Mouse (Mus musculus) hindbrain, postnatal 0 days (tissue): ENCODE data around the gene Nfil3. TPM values are rescaled to one million over a fixed set of nuclear protein-coding genes. Genes with fewer than 3 reads are reported as not detected.

Source experiments
- ATAC-seq: fragments of 200-750 bp; cut with Nextera tagmentation; 2 replicates; pipeline ENCODE4 v1.8.0; 2017; ENCODE audit warnings: mild to moderate bottlenecking, moderate TSS enrichment, moderate library complexity
- DNase-seq: peaks from one replicate; pipeline ENCODE4 v3.0.0-alpha.2; 2015; ENCODE audit warnings: low spot score
- H3K27ac ChIP-seq: fragments of 300-500 bp; sonication (generic); 2 replicates; pipeline ENCODE4 v1.5.1; 2014; ENCODE audit warnings: mild to moderate bottlenecking
- H3K27me3 ChIP-seq: fragments of 300-500 bp; sonication (generic); 2 replicates; pipeline ENCODE4 v1.6.1; 2014; ENCODE audit warnings: low read length, mixed read lengths; ENCODE audit not compliant: insufficient read depth
- H3K36me3 ChIP-seq: fragments of 300-500 bp; sonication (generic); 2 replicates; pipeline ENCODE4 v1.6.1; 2014; ENCODE audit warnings: low read length, mixed read lengths; ENCODE audit not compliant: insufficient read depth
- H3K4me1 ChIP-seq: fragments of 300-500 bp; sonication (generic); 2 replicates; pipeline ENCODE4 v1.6.1; 2014; ENCODE audit warnings: antibody characterized with exemption, low read length, mixed read lengths; ENCODE audit not compliant: insufficient read depth
- H3K4me2 ChIP-seq: fragments of 300-500 bp; sonication (generic); 2 replicates; pipeline ENCODE4 v1.6.1; 2014; ENCODE audit warnings: low read depth, mild to moderate bottlenecking, low read length, moderate library complexity, mixed read lengths
- H3K4me3 ChIP-seq: fragments of 300-500 bp; sonication (generic); 2 replicates; pipeline ENCODE4 v1.5.1; 2014; ENCODE audit warnings: low read length
- H3K9ac ChIP-seq: fragments of 300-500 bp; sonication (generic); replicated peaks from 2 replicates; pipeline ENCODE4 v1.6.1; 2014; ENCODE audit warnings: mild to moderate bottlenecking, low read length, moderate library complexity, mixed read lengths
- H3K9me3 ChIP-seq: fragments of 300-500 bp; sonication (generic); 2 replicates; pipeline ENCODE4 v1.6.1; 2016; ENCODE audit warnings: low read length, mixed read lengths
- CTCF ChIP-seq: IDR thresholded peaks from 2 replicates; pipeline ENCODE4 v1.5.1; 2016; ENCODE audit warnings: antibody characterized with exemption, control low read depth, low read depth
- WGBS: fragments of 180-500 bp; shearing (Covaris S2); extraction: QIAGEN DNeasy Blood & Tissue Kit; methylation state at CpG from one replicate; pipeline ENCODE4 v1.1.7; 2014; 5-methylcytosine and 5-hydroxymethylcytosine counted together
- polyA plus RNA-seq: library from polyadenylated mRNA; unstranded; fragments of >200 nt; fragmentation: Nextera tagmentation; extraction: Ambion mirVana; gene quantifications from 2 replicates; pipeline ENCODE4 v1.2.1, GENCODE M21; 2015
- total RNA-seq: library from RNA; depleted of rRNA; stranded (reverse); fragments of >200 nt; gene quantifications from 2 replicates; pipeline ENCODE4 v1.2.3, GENCODE M21; 2014

Gene Nfil3
- total and polyA plus RNA-seq, 2 experiments from 2014 or later, result 17.9 to 28.3 TPM

DNA sequence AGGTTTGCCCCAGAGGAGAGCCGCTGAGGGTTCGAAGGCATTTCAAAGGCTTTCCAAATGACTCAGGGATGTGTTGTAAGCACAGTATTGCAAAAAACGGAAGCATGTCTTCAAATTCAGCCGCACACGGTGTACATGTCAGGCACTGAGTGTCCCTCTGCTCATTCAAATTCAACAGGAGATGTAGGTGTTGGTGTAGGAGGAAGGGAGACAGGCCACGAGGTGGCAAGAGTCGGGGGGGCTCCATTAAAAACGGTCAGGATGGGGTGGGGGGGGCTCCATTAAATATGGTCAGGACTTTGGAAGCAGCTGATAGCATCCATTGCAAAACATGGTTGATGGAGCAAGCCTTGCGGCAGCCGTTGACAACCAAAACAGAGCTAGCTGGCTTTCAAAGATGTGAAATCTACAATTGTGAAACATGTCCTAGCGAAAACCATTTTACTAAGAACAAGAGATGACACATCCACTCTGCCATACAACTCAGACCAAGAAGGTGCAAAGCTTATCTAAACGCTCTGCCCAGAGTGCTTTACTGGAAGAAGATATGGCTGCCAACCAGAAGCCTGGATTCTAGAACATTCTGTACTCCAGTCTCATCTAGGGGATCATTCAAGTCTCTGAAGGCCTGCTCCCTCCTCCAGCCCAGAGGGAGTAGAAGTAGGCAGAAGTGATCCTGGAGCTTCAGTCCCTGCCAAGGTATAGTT lies 4.8 kb upstream of the Nfil3 start:
- 84% methylated on average over 12 of the region's 12 CpGs for WGBS
- no peaks in the 10 kb centered on the region for H3K27me3 ChIP-seq
- no peak for ATAC-seq
- no peak overlapping the region for H3K4me2 ChIP-seq
- H3K9me3 ChIP-seq, result no peaks in the 10 kb centered on the region
- H3K27ac ChIP-seq, result no peak overlapping the region
- no peak overlapping the region for H3K9ac ChIP-seq
- 0 out of 2 replicates have a peak, but pooled peaks cover 3% of the 10 kb centered on the region for H3K4me1 ChIP-seq
- no peaks in the 10 kb centered on the region for H3K36me3 ChIP-seq
- H3K4me3 ChIP-seq, result no peak overlapping the region
- TF ChIP-seq CTCF, result no peak
- DNase-seq, result no peak

DNA sequence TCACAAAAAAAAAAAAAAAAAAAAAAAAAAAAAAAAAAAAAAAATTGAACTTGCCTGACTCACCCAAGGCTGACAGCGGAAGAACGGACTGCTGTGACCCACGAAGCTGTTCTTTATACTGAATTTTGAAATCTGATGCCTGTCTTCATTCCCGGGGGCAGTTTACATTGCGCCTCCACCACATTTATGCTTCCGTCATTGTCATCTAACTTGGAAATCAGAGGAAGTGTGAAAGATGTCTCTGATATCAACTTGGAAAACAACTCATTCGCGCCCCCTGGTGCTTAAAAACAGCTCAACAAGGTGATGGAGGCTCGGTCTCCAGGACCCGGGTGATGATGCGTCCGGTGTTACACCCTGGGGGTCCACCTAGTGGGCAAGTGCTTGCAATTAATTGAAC lies 1.8 kb upstream of the Nfil3 start:
- Histone ChIP-seq H3K27me3 (no peaks in the 10 kb centered on the region), H3K4me2 (peak overlapping the region; percentile 78), H3K4me3 (peak overlapping the region; percentile 81; the same call in 1 of the 2 replicates), H3K27ac (no peak overlapping the region), H3K4me1 (peaks cover 4% of the 10 kb centered on the region; the same call in 1 of the 2 replicates), H3K9me3 (no peaks in the 10 kb centered on the region), H3K9ac (no peak overlapping the region), H3K36me3 (no peaks in the 10 kb centered on the region)
- ATAC-seq (no peak), DNase-seq (peak; percentile 94)
- WGBS, result under 1% methylated on average over 12 of the region's 12 CpGs
- peak; percentile 90 for TF ChIP-seq CTCF

DNA sequence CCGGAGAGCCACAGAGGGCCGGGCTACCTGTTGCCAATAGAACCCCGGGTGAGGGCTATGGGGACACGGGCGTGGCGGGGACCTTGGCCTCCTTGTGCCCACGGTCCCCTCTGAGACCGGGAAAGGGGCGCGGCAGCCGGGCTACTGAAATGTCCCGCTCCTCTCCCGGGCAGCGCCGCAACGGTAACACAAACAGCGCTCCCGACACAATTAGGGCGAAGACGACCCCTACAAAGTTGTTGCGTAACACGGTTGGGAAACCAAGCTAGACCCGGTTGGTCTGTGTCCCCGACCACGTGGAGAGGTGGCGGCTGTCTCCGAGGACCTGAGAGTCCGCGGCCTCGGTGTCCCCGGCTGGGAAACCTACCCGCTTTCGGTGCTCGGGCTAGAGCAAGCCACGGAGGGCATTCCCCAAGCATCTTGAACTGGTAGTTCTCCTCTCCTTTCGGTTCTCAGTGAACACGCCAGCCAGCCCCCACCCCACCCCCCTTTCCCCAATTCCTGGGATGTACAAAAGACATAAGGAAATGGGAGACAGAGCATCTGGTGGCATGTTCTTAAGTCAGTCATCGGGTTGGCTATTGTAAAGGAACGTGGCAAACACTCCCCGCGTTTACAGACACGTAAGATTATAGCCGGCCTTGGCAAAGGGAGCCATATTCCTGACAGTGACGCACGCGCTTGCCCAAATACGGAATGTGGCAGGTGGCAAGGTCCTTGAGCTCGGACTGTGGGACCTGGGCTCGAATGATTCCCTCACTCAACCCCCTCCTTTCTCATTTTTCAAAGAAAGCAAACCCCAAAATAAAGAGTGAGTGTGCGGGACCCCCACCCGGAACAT lies 788 bp upstream of the Nfil3 start:
- no peaks in the 10 kb centered on the region for H3K36me3 ChIP-seq
- H3K27ac ChIP-seq, result peak overlapping the region; percentile 96
- DNase-seq (peak; percentile 67), ATAC-seq (peak; percentile 1)
- peak overlapping the region; percentile 81 for H3K4me3 ChIP-seq
- WGBS, result 2% methylated on average over 51 of the region's 51 CpGs
- TF ChIP-seq CTCF, result no peak
- peak overlapping the region; percentile 78 for H3K4me2 ChIP-seq
- H3K9ac ChIP-seq, result peak overlapping the region; percentile 95
- H3K27me3 ChIP-seq, result no peaks in the 10 kb centered on the region
- no peaks in the 10 kb centered on the region for H3K9me3 ChIP-seq
- peaks cover 13% of the 10 kb centered on the region; the same call in 1 of the 2 replicates for H3K4me1 ChIP-seq

DNA sequence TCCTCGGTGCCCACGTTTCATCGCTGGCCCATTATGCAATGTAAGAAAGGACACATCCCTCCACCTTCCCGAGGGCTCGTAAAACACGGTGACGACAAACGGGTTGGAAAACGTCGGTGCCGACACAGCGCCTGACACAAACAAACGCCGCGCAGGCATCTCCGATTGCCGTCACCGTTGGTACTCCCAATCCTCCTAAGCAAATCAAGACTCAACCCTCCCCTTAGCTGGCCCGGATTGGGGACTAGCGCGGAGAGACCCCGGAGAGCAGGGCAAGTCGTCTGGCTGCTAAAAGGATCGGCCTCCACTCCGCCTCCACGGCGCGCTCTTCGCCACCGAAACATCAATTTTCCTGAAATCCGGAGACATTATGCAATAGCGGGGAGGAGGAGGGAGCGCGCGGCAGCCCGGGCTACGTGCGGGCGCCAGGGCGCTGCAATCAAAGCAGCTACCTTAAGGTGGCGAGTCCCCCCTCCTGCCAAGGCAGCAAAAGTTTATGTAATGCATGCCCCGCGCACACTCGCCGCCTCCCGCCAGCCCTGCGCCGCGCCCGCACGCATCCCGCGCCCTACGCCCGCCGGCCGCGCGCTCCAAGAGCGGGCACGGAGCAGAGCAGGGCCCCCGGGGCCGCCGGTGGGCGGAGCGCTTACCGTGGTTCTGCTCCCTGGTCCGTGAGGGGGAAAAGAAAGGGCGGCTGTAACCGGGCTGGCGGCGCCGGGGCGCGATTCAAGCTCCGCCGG lies 492 bp downstream of the Nfil3 start:
- TF ChIP-seq CTCF, result peak; percentile 46
- H3K9ac ChIP-seq, result peak overlapping the region; percentile 95
- H3K4me1 ChIP-seq, result peaks cover 13% of the 10 kb centered on the region; the same call in 1 of the 2 replicates
- H3K27me3 ChIP-seq, result no peaks in the 10 kb centered on the region
- WGBS, result under 1% methylated on average over 72 of the region's 77 CpGs
- ATAC-seq (peak; percentile 83), DNase-seq (peak; percentile 85)
- peak overlapping the region; percentile 96 for H3K27ac ChIP-seq
- H3K4me3 ChIP-seq, result peak overlapping the region; percentile 81
- no peaks in the 10 kb centered on the region for H3K9me3 ChIP-seq
- H3K4me2 ChIP-seq, result peak overlapping the region; percentile 78
- H3K36me3 ChIP-seq, result no peaks in the 10 kb centered on the region

DNA sequence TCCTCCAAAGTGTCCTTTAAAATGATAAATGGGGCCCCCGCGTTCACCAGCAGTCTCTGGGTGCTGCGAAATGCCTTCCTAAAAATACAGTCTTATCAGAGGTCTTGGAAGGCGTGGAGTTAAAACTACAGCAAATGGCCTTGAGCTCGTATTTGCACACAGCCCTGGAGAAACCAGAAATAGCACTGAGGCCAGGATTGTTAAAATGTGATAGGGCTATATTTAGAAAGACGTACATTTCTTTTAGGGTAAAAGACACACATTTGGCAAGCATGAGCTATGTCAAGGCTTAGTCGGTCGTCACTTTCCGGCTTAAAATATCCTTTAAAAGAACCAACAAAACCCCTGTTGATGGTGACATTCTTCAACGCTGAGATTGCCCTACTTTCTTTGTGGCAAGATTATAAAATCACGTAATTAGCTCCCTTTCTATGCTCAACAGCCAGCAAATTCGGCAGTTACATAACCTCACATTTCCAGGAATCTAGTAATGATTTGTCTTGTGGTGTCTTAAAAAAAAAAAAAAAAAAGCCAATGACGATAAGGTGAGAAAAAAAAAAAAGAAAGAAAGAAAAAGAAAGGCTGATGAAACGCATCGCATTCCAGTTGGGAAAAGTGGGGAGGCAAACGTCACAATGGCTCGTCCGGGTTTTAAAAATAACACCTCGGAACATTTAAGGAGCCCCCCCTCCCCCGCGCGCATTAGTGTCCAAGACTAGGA lies 1.4 kb downstream of the Nfil3 start:
- H3K4me1 ChIP-seq, result peaks cover 13% of the 10 kb centered on the region; the same call in 1 of the 2 replicates
- no peaks in the 10 kb centered on the region for H3K27me3 ChIP-seq
- under 1% methylated on average over 22 of the region's 22 CpGs for WGBS
- H3K4me3 ChIP-seq, result peak overlapping the region; percentile 81
- no peaks in the 10 kb centered on the region for H3K36me3 ChIP-seq
- H3K4me2 ChIP-seq, result peak overlapping the region; percentile 78
- DNase-seq (peak; percentile 53), ATAC-seq (no peak)
- peak overlapping the region; percentile 96 for H3K27ac ChIP-seq
- no peak for TF ChIP-seq CTCF
- peak overlapping the region; percentile 95 for H3K9ac ChIP-seq
- H3K9me3 ChIP-seq, result no peaks in the 10 kb centered on the region
